Mouse (Mus musculus) stomach, adult 2 months (tissue): ENCODE measurements around the gene Selenow. TPM values are rescaled to one million over a fixed set of nuclear protein-coding genes. Genes with fewer than 3 reads are reported as not detected.

Experiments
- polyA plus RNA-seq: library from polyadenylated mRNA; depleted of rRNA; stranded (reverse); fragments of >200 nt; gene quantifications from 2 replicates; pipeline ENCODE4 v1.2.3, GENCODE M21; 2012; rRNA removed

The Selenow gene
- 138 and 184 TPM in 2 replicates for polyA plus RNA-seq

DNA sequence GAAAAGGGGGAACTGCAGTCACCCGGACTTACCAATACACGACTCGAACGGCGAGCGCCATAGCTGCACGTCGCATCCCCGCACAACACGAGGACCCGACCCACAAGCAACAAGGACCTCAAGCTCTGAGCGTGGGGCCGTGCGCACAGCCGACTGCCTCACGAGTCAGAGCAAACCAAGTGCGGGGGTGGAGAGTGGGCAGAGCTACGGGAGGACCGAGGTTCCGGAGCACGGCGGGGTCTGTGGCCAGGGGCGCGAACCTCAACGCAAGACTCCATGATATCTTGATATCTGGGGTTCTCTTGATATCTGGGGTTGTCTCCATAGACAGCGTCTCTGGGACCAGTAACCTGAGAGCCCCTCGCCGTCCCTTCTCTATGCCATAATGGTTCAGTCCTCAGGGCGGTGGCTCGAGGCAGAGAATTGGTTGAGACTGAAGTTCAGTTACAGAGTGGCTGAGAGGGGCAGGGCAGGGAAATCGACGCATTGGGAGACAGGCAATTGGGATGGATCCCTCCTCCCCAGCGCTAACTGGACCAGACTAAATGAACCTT is at the start of gene Selenow:
Gene Selenow (minus strand): TSS at position 183 of the 554 bp plus-strand sequence.

DNA sequence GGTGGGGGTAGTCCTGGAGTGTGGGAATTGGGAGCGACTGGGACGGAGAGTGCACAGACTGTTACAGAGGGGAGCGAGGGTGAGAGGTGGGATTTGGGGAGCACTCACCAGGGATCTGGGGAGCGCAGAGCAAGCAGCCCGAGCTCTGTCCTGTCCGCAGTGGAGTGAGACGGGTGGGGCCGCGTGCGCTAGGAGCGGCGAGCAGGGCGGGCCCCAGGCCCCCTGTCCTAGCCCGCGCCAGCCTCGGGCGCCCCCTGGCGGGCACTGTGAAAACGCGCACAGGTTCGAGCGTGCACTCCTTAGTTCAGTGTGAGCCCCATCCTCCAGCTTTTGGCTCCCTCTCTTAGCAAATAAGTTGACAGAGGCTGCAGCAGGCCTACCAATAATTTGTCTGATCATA is 45.1 kb upstream of the Selenow start, which contains the start of gene Ehd2:
Gene Ehd2 (minus strand): TSS at position 256 of the 400 bp plus-strand sequence.

DNA sequence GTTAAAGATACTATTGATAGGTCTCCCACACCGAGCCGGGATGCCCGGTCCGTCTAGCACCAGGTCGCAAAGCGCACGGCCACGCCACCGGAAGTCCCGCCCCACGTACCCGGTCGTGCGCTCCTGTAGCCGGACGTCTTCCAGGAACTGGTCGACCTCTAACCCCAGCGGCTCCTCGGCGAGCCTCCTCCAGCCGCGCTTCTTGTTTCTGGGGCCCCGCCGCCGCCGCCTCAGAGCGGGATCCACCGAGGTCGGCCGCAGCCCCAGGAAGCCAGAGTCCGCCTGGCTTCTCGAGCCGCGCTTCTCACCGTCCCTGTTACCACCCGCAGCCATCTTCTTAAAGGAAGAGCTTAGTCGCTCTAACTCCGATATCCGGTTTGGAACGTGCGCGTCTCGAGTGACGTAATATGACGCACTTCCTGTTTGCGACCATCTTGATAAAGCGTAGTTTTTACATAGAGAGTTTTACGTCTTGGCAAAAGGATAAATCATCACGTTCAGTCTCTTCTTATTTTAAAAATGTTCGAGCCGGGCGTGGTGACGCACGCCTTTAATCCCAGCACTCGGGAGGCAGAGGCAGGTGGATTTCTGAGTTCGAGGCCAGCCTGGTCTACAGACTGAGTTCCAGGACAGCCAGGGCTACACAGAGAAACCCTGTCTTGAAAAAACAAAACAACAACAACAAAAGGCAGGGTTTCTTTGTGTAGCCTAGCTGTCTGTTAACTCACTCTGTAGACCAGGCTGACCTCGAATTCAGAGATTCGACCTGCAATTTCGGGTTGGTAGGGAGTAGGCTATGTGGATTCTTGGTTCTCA is 23.7 kb upstream of the Selenow start, which contains the start of gene Nop53:
Gene Nop53 (minus strand): TSS at position 354 of the 816 bp plus-strand sequence.

DNA sequence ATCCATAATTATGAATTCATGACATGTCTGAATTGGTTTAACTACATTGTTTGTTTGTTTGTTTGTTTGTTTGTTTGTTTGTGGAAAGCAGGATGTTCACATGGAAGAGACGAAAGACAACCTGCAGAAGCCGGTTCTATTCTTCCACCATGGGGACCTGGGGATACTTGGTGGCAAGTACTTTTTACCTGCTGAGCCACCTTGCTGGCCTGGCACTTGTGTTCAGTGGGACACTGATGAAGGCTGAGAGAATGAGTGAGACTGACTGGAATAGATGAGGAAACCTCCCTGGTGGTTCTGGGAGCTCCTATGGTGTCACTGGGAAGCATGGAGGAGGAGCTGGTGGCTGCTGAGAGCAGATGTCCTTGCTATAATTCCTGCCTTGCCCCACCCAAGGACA is 39.9 kb downstream of the Selenow start, which contains the start of gene Crxos:
Gene Crxos (plus strand): TSS at position 301 of the 400 bp plus-strand sequence.

DNA sequence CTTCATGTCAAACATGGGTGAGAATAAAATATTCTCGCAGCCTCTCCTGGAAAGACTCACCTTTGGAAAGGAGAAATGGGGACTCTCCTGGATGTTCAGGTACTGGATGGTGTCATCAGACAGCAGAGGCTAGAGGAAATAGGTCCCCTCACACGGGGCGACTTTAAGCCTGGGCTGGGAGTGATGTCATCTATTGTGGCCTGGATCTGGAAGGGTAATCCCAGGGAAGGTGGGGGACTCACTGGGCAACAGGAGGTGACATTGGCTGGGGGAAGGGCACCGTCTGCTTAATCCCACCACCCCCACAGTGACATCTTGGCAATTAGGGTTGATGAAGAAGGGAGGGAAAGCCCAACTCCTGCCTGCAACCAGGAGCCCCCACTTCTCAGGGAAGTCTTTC is 42.4 kb downstream of the Selenow start, which contains the start of gene Crx:
Gene Crx (minus strand): TSS at position 213 of the 400 bp plus-strand sequence.

Other genes starting within 250 kb of the Selenow start
- not detected in 2 replicates for gene Obox5, start 172.3 kb downstream of the Selenow start, polyA plus RNA-seq
- not detected in 2 replicates for gene Obox6, start 82.7 kb downstream of the Selenow start, polyA plus RNA-seq
- gene Crx, start 42.4 kb downstream of the Selenow start, polyA plus RNA-seq = not detected in 2 replicates
- gene Crxos, start 39.8 kb downstream of the Selenow start, polyA plus RNA-seq = not detected in 2 replicates
- gene Nop53, start 23.7 kb upstream of the Selenow start, polyA plus RNA-seq = 35.0 and 43.3 TPM in 2 replicates
- gene Ehd2, start 45.2 kb upstream of the Selenow start, polyA plus RNA-seq = 27.5 and 29.2 TPM in 2 replicates
- 8.9 and 11.6 TPM in 2 replicates for gene Bicra, start 125.5 kb upstream of the Selenow start, polyA plus RNA-seq
- 0.01 TPM in 1 of 2 replicates, not detected in the other for gene Zfp541, start 139.4 kb upstream of the Selenow start, polyA plus RNA-seq
- gene Napa, start 176.1 kb upstream of the Selenow start, polyA plus RNA-seq = 109 and 126 TPM in 2 replicates
- gene Kptn, start 197.5 kb upstream of the Selenow start, polyA plus RNA-seq = 9.2 and 12.5 TPM in 2 replicates
- gene Slc8a2, start 207.4 kb upstream of the Selenow start, polyA plus RNA-seq = 2.0 and 2.7 TPM in 2 replicates